Mouse (Mus musculus): ENCODE data around the gene Taf1b.
A peak's percentile ranks its signal among the peaks of the same experiment; 100 is the strongest.

Taf1b gene

DNA sequence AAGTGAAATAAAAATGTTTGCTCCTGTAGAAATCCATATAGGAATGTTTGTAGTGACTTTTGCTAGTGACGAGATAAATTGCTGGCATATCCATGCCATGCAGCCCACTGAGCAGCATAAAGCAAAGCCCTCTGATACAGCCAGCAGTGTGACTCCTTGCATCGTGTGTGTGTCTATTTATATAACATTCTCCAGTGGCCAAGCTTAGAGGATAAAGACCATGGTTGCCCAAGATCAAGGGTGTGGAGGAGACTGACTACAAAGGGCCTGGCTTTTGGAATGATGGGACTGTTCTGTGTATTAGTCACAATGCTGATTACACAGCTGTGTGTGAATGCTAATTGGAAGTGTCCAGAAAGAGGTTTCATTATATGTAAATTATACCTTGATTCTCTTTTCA lies 54.4 kb downstream of the Taf1b start:
- no peak for DNase-seq (ENCODE audit: low spot score)

- no peak for DNase-seq (ENCODE audit: low spot score)
These were observed 57.8 kb downstream of the Taf1b start for GRCm38 (mm10) chr12:24555976-24556375.

DNA sequence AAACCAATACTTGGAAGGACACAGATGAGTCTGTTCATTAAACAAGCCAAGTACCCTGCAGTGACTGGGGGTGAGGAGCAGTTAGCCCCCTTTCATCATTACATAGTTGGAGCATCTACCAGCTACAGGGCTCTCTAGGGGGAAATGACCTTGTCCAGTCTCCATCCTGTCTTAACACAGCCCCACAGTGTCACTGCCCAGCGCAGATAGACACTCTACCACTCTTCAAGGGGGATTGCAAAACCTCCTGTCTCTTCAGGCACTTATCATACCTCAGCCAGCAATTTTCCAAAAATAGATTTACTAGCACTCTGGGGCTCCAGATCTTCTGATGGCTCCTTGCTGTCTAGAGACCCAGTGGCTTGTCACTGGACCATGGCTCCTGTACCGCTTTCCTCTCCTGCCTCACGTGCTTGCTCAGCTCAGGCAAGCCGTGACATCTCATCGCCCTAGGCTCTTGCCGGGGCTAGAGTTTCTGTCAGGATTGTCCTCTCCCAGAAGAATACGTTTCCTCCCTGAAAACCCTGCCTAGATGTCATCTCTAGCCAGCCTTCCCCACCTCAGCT lies 65.3 kb downstream of the Taf1b start:
- no peak for DNase-seq (ENCODE audit: low spot score)

DNA sequence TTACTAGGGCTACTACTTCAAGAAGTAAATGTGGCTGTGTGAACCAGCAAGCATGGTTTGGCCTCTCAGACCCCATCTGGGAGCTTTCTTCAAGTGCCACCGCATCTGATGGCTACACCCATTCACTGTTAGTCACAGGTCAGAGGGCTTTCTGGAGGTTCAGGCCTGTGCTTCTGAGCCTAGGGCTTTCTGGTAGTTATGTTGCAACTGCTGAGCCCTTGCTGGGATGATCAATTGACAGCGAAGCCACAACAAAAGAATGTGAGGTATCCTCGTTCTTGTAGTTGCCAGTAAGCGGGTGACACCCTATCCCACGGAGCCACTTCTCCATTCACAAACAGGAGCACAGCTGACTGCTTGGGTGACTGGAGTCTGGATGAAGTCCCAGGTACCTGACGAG lies 67.2 kb downstream of the Taf1b start:
- no peak for DNase-seq (ENCODE audit: low spot score)

- no peak for DNase-seq (ENCODE audit: low spot score)
These were observed 69.4 kb downstream of the Taf1b start for GRCm38 (mm10) chr12:24567606-24568005.

DNA sequence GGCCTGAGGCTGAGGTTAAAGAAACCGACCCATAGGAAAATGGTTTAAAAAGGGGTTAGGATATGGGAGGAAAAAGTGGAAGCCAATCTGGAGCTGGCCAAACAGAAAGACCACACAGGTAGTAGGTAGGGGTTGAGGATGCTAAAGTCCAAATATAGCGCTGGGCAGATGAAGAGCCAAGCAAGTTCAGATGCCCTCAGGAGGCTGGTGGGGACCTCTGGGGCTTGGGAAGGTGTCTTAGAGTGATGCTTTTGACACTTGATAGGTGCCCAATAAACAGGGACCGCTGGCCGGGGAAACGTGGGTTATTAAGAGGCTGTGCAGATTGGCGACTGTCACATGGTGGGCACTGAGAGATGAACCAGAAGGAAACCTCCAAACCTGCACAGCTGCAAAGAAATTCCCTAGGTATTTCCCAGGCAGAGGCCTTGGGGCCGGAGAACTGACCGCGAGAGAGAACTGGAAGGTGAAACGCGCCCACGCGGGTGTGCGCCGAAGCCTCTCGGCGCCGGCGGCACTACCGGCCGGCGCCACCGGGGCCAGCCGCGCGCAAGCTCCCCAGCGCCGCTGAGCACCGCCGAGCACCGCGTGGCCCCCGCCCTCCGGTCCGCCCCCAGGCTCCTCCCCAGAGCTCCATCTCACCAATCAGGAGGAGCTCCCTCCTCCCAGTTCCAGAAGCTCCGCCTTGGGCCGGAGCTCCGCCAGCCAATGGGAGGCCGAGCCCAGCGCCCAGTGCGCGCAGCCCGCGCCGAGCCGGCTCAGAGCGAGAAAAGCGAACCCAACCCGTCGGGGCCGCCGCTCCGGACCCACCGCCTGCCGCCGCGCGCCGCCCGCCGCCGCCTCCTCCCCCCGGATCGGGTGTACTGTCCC lies 73.6 kb downstream of the Taf1b start, which contains the start of gene Grhl1:
TSS of gene Grhl1 (plus strand) at position 761 of the 870 bp plus-strand sequence.
- DNase-seq (ENCODE audit: low spot score): peak; percentile 94

- no peak for DNase-seq (ENCODE audit: low spot score)
These were observed 74.5 kb downstream of the Taf1b start for GRCm38 (mm10) chr12:24572421-24573274.

- no peak for DNase-seq (ENCODE audit: low spot score)
These were observed 75.1 kb downstream of the Taf1b start for GRCm38 (mm10) chr12:24573275-24573580.

- no peak for DNase-seq (ENCODE audit: low spot score)
These were observed 76.7 kb downstream of the Taf1b start for GRCm38 (mm10) chr12:24574870-24575269.

DNA sequence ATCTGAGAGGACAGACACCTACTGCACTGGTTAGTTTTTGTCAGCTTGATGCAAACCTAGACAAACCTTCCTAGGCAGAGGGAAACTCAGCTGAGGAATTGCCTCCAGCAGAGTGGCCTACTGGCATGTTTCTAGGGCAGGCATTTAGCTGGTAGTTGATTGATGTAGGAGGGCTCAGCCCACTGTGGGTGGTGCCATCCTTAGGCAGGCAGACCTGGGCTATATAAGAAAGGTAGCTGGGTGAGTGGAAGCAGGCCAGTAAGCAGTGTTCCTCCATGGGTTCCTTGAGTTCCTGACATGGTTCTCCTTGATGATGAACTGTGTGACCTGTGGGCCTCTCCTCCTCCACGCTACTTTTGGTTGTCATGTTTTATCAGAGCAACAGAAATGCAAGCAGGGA lies 82.3 kb downstream of the Taf1b start:
- DNase-seq (ENCODE audit: low spot score): no peak

GRCm38 (mm10) chr12:24580996-24581683 lies 83.0 kb downstream of the Taf1b start:
- no peak for DNase-seq (ENCODE audit: low spot score)

- no peak for DNase-seq (ENCODE audit: low spot score)
These were observed 85.5 kb downstream of the Taf1b start for GRCm38 (mm10) chr12:24583653-24584052.

- DNase-seq (ENCODE audit: low spot score): no peak
These were observed 86.7 kb downstream of the Taf1b start for GRCm38 (mm10) chr12:24584835-24585234.

DNA sequence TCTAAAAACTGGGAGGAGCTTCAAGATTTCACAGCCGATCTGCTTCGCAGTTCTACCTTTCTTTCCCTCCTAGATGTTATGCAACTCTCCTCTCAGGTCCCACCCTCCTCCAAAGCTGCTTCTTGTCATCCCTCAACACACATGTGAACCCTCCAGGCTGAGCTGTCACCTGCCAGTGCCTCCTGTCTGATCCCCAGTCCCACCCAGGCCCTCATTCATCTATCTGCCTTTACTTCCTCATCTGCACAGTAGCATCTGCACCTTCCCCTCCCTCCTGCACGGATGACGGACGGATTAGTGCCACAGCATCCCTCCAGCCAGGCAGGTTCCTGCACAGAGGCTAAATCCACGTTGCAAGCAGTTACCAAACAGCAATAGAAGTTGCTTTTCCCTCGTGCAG lies 88.0 kb downstream of the Taf1b start:
- no peak for DNase-seq (ENCODE audit: low spot score)

GRCm38 (mm10) chr12:24590371-24590770 lies 92.2 kb downstream of the Taf1b start:
- DNase-seq (ENCODE audit: low spot score): no peak

DNA sequence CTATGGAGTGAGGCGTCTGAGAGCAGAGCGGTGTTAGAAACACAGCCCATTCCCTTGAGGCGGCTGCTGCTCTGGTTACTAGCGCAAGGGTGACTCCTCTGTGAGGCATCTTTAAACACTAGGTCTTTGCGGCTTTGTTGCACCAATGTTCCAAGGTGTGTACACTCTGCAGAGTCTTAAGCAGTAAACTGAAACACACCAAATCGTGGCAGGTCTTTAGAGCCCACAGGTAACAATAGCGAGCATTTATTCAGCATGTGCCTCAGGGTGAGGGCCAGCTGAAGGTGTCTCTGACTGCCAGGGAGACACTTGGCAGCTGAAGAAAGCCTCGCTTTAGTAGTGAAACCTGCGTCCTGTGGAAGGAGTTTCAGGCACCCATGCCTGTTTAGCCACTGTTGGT lies 93.9 kb downstream of the Taf1b start:
- DNase-seq (ENCODE audit: low spot score): no peak

- DNase-seq (ENCODE audit: low spot score): peak; percentile 79
These were observed 95.0 kb downstream of the Taf1b start for GRCm38 (mm10) chr12:24592956-24593672.

DNA sequence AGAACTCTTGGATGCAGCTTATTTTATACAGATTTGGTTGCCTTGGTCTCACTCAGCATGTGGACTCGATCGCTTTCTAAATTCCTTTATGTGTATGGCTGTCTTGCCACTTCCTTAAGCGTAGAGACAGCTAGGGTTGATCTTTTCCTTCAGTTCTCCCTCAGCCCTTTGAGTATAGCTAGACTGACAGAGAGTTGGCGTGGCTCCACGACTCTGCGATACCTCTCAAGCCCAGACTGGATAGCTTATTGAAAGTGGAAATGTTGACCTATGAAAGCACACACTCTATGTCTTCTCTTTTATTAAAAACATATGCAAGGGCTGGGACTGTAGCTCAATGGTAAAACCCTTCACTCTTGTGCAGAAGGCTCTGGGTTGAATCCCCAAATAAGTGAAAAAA lies 99.2 kb downstream of the Taf1b start:
- DNase-seq (ENCODE audit: low spot score): no peak

DNA sequence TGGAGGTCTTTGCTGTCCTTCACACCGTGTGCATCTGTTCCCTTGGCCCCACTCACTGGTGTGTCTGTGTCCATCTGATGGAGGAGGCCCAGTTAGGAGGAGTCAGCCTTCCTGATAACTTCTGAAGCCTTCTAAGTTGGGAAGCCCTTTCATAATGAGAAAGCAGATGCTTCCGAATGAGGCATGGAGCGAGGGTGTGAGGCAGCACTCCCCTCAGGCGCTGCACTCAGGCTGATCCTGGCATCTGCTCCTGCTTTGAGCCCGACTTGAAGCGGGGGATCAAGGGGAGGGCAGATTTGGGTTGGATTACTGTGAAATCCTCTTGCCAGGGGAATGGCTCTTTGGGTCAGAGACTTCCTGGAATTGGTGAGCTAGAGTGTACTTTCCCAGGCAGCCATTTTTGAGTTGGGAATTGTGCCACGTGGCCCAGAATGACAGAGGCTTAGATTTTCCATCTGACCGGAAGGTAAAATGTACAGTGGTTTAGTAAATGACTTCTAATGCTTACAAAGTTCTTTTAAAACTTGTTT lies 101.3 kb downstream of the Taf1b start:
- DNase-seq (ENCODE audit: low spot score): no peak

DNA sequence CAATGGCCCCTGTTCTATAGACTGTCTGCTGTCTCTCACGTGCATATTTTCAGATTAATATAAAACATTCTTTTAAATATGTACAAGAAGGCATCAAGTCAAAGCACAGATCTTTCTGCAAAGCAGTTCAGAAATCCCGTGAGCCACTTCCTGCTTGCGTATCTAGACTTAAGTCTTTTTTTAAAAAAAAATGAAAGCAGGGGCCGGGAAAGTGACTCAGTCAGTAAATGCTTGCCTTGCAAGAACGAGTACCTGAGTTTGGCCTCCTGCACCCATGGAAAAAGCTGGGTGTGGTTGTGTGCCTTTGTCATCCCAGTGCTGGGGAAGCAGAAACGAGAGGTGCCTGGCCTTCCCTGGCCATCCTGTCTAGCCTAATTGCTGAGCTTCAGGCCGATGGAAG lies 101.9 kb downstream of the Taf1b start:
- DNase-seq (ENCODE audit: low spot score): no peak

GRCm38 (mm10) chr12:24600806-24601205 lies 102.6 kb downstream of the Taf1b start:
- peak; percentile 67 for DNase-seq (ENCODE audit: low spot score)
